Comparison of ENCODE assay signal across 17 mouse cellular contexts in the genomic region with DNA sequence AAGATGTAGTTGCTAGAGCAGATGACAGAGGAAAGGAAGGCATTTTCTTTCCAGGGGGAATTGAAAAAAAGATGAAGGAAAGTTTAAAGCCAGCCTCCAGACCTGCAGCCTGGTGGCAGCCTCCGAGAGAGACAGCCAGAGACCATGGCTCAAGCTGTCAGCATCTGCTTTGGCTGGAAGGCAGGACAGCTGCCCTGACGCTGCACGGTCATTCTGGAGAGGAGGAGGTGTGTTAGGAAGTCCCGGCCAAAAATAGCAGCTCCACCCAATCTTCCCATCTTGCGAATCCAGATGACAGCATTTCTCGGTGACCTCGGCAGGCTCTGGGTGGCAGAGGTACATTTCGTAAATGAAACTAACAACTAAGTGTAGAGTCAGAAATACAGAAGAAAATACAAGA.
DNase-seq lines count a peak whose midpoint lies in the region; ATAC-seq and TF ChIP-seq lines count a peak whose summit lies in the region.
"Had no signal": no experiment of that assay in that cellular context is flagged by ENCODE, and none has a peak within 500 bp of the region (broad histone marks: within the 10 kb centered on the region; RNA-seq: fewer than 3 reads in every experiment).

No protein-coding gene starts in this region.

- no peak overlapping the region for H3K4me3 ChIP-seq in heart, embryonic 11.5 days (ENCODE audit: low read depth, low read length)
- H3K4me3 ChIP-seq in heart, embryonic 14.5 days (ENCODE audit: control insufficient read depth in 1 of 2, insufficient read depth in 1 of 2, low read depth in 1 of 2, low read length in 2 of 2) = no peak overlapping the region
- no peak overlapping the region for H3K4me3 ChIP-seq in myocyte
- H3K4me3 ChIP-seq: embryonic facial prominence, embryonic 15.5 days; forebrain, embryonic 12.5 days; limb, embryonic 13.5 days; neural tube, embryonic 12.5 days had no signal

- peak; percentile 61 to 72 for DNase-seq in heart, adult 18-20 months
- peak; percentile 41 for DNase-seq in gastrocnemius, postnatal 10 days
- no peak for DNase-seq in thymus, postnatal 25 days
- DNase-seq in urinary bladder, postnatal 25 days (ENCODE audit: low spot score) = no peak
- DNase-seq: adrenal gland, adult 2 months; cerebellum, adult 18-20 months; kidney, postnatal 10 days; right cerebral cortex, postnatal 4 days; thymus, adult 2 months had no signal

- no peak overlapping the region for H3K4me2 ChIP-seq in heart, embryonic 11.5 days
- H3K4me2 ChIP-seq in heart, embryonic 14.5 days (ENCODE audit: low read length) = peak overlapping the region; percentile 29; the same call in 1 of the 2 replicates
- no peak overlapping the region for H3K4me2 ChIP-seq in myocyte (ENCODE audit: low read depth)
- H3K4me2 ChIP-seq: embryonic facial prominence, embryonic 15.5 days; forebrain, embryonic 12.5 days; limb, embryonic 13.5 days; neural tube, embryonic 12.5 days had no signal

- no peak overlapping the region for H3K27ac ChIP-seq in heart, embryonic 11.5 days (ENCODE audit: low read depth, low read length)
- H3K27ac ChIP-seq in heart, embryonic 14.5 days (replicated peaks in 1 of 2; ENCODE audit: control insufficient read depth in 1 of 2, insufficient read depth in 1 of 2, low read depth in 2 of 2, low read length in 2 of 2) = no peak overlapping the region
- H3K27ac ChIP-seq: embryonic facial prominence, embryonic 15.5 days; forebrain, embryonic 12.5 days; limb, embryonic 13.5 days; neural tube, embryonic 12.5 days had no signal

- no peak for TF ChIP-seq POLR2A in myocyte (IDR thresholded peaks at IDR 0.05; ENCODE audit: insufficient read length, low read depth)

- no peaks in the 10 kb centered on the region for H3K79me2 ChIP-seq in myocyte (ENCODE audit: control insufficient read depth, insufficient read depth)

- H3K36me3 ChIP-seq in heart, embryonic 11.5 days (ENCODE audit: control insufficient read depth, insufficient read depth, low read length) = no peaks in the 10 kb centered on the region
- H3K36me3 ChIP-seq in heart, embryonic 14.5 days (ENCODE audit: control insufficient read depth, insufficient read depth, low read length) = no peaks in the 10 kb centered on the region
- H3K36me3 ChIP-seq in myocyte (ENCODE audit: control insufficient read depth, insufficient read depth) = no peaks in the 10 kb centered on the region
- H3K36me3 ChIP-seq: embryonic facial prominence, embryonic 15.5 days; forebrain, embryonic 12.5 days; limb, embryonic 13.5 days; neural tube, embryonic 12.5 days had no signal

- 51% methylated on average over 8 of the region's 8 CpGs for WGBS in heart, embryonic 11.5 days (ENCODE audit: insufficient replicate concordance)
- 29% methylated on average over 8 of the region's 8 CpGs for WGBS in heart, embryonic 14.5 days

- H3K27me3 ChIP-seq in heart, embryonic 11.5 days (ENCODE audit: control insufficient read depth, insufficient read depth, low read length) = no peaks in the 10 kb centered on the region
- no peaks in the 10 kb centered on the region for H3K27me3 ChIP-seq in heart, embryonic 14.5 days (ENCODE audit: control insufficient read depth, insufficient read depth, low read length)
- H3K27me3 ChIP-seq in myocyte (ENCODE audit: control insufficient read depth, insufficient read depth, insufficient read length) = no peaks in the 10 kb centered on the region
- H3K27me3 ChIP-seq: embryonic facial prominence, embryonic 15.5 days; forebrain, embryonic 12.5 days; limb, embryonic 13.5 days; neural tube, embryonic 12.5 days had no signal

- ATAC-seq in heart, embryonic 11.5 days (replicated peaks; ENCODE audit: insufficient number of reproducible peaks, low FRiP score, low TSS enrichment) = no peak
- ATAC-seq in heart, embryonic 14.5 days (ENCODE audit: insufficient number of reproducible peaks, insufficient read depth, low FRiP score, low read depth) = no peak
- ATAC-seq: midbrain, embryonic 16.5 days had no signal

- no peak overlapping the region for H3ac ChIP-seq in myocyte (ENCODE audit: control insufficient read depth, insufficient read length)

- H3K9ac ChIP-seq in heart, embryonic 11.5 days (ENCODE audit: low read depth, low read length) = no peak overlapping the region
- H3K9ac ChIP-seq in heart, embryonic 14.5 days (ENCODE audit: low read length) = no peak overlapping the region
- H3K9ac ChIP-seq: embryonic facial prominence, embryonic 15.5 days; forebrain, embryonic 12.5 days; limb, embryonic 13.5 days; neural tube, embryonic 12.5 days had no signal

- no peaks in the 10 kb centered on the region for H3K9me3 ChIP-seq in heart, embryonic 11.5 days (replicated peaks; ENCODE audit: control insufficient read depth, low read length)
- no peaks in the 10 kb centered on the region for H3K9me3 ChIP-seq in heart, embryonic 14.5 days (ENCODE audit: control insufficient read depth, low read length)
- H3K9me3 ChIP-seq: embryonic facial prominence, embryonic 15.5 days; forebrain, embryonic 12.5 days; limb, embryonic 13.5 days; neural tube, embryonic 12.5 days had no signal

- H3K4me1 ChIP-seq in heart, embryonic 11.5 days (ENCODE audit: control insufficient read depth, insufficient read depth, low read length) = 0 out of 2 replicates have a peak, but pooled peaks cover 3% of the 10 kb centered on the region
- H3K4me1 ChIP-seq in heart, embryonic 14.5 days (ENCODE audit: control insufficient read depth in 2 of 2, insufficient read depth in 2 of 2, low read length in 2 of 2) = peaks cover 5 to 16% of the 10 kb centered on the region in 2 experiments; a peak in 3 of 4 replicates
- H3K4me1 ChIP-seq: forebrain, embryonic 12.5 days; neural tube, embryonic 12.5 days had no signal

TF ChIP-seq in myocyte, 11 proteins besides CTCF, POLR2A, EP300 and RAD21:
- TF ChIP-seq TCF3 (IDR thresholded peaks at IDR 0.05; ENCODE audit: insufficient read length, low read depth) (no peak), MYOG (IDR thresholded peaks at IDR 0.05; ENCODE audit: control insufficient read depth in 1 of 3, insufficient read depth in 1 of 3, insufficient read length in 2 of 3, low read depth in 2 of 3) (peak; percentile 53 to 82 (median 79)), MYOD1 (IDR thresholded peaks at IDR 0.05; ENCODE audit: control insufficient read depth in 1 of 3, insufficient read length in 2 of 3, low read depth in 2 of 3) (peak; percentile 28 to 87 (median 40)), MAX (IDR thresholded peaks at IDR 0.05; ENCODE audit: low read depth) (no peak), POLR2AphosphoS2 (IDR thresholded peaks at IDR 0.05; ENCODE audit: insufficient read length, low read depth) (no peak), E2F4 (IDR thresholded peaks at IDR 0.05; ENCODE audit: insufficient read depth) (no peak), CEBPB (IDR thresholded peaks at IDR 0.05; ENCODE audit: insufficient read depth, poor library complexity, severe bottlenecking) (no peak), USF1 (IDR thresholded peaks at IDR 0.05; ENCODE audit: low read depth) (no peak), REST (IDR thresholded peaks at IDR 0.05; ENCODE audit: insufficient read depth, insufficient read length) (no peak), TCF12 (IDR thresholded peaks at IDR 0.05; ENCODE audit: insufficient read depth, poor library complexity, severe bottlenecking) (no peak)

Comparison
In these comparisons a context has a peak if more than half of its experiments do, and no peak if none do; other contexts are left out.
1. DNase-seq: peak in heart, adult 18-20 months (2 of 2) and gastrocnemius, postnatal 10 days (single experiment); none in thymus, postnatal 25 days (single experiment) and urinary bladder, postnatal 25 days (single experiment).